Mouse (Mus musculus): ENCODE data around the gene Pus7.

The Pus7 gene

GRCm38 (mm10) chr5:23782931-23783877, at the start of gene Pus7:
TSS of gene Pus7 (minus strand) at chr5:23783711.
- peak; percentile 81 for DNase-seq (ENCODE audit: low spot score)

- DNase-seq (ENCODE audit: low spot score) = no peak
Measured at GRCm38 (mm10) chr5:23830897-23831752, 47.6 kb upstream of the Pus7 start.

GRCm38 (mm10) chr5:23826321-23827004, 43.0 kb upstream of the Pus7 start:
- DNase-seq (ENCODE audit: low spot score) = peak; percentile 76

- DNase-seq (ENCODE audit: low spot score) = no peak
Measured at GRCm38 (mm10) chr5:23824171-23824733, 40.7 kb upstream of the Pus7 start.

- DNase-seq (ENCODE audit: low spot score) = no peak
Measured at GRCm38 (mm10) chr5:23822306-23822705, 38.8 kb upstream of the Pus7 start.

GRCm38 (mm10) chr5:23816681-23817080, 33.2 kb upstream of the Pus7 start:
- DNase-seq (ENCODE audit: low spot score) = no peak

- DNase-seq (ENCODE audit: low spot score) = no peak
Measured at GRCm38 (mm10) chr5:23814841-23815240, 31.3 kb upstream of the Pus7 start.

- no peak for DNase-seq (ENCODE audit: low spot score)
Measured at GRCm38 (mm10) chr5:23792726-23793125, 9.2 kb upstream of the Pus7 start.

GRCm38 (mm10) chr5:23789078-23789612, 5.6 kb upstream of the Pus7 start:
- DNase-seq (ENCODE audit: low spot score) = no peak

GRCm38 (mm10) chr5:23788390-23788830, 4.9 kb upstream of the Pus7 start:
- DNase-seq (ENCODE audit: low spot score) = no peak

GRCm38 (mm10) chr5:23787536-23788389, 4.3 kb upstream of the Pus7 start, which contains the start of gene Rint1:
TSS of gene Rint1 (plus strand) at chr5:23787711.
- peak; percentile 99 for DNase-seq (ENCODE audit: low spot score)

GRCm38 (mm10) chr5:23782051-23782810, 1.3 kb downstream of the Pus7 start:
- no peak for DNase-seq (ENCODE audit: low spot score)

GRCm38 (mm10) chr5:23781172-23781571, 2.3 kb downstream of the Pus7 start:
- DNase-seq (ENCODE audit: low spot score) = no peak

- DNase-seq (ENCODE audit: low spot score) = no peak
Measured at GRCm38 (mm10) chr5:23780516-23780915, 3.0 kb downstream of the Pus7 start.

GRCm38 (mm10) chr5:23774186-23774585, 9.3 kb downstream of the Pus7 start:
- DNase-seq (ENCODE audit: low spot score) = no peak

- DNase-seq (ENCODE audit: low spot score) = no peak
Measured at GRCm38 (mm10) chr5:23771105-23771504, 12.4 kb downstream of the Pus7 start.

GRCm38 (mm10) chr5:23764557-23764956, 19.0 kb downstream of the Pus7 start:
- DNase-seq (ENCODE audit: low spot score) = no peak

- DNase-seq (ENCODE audit: low spot score) = no peak
Measured at GRCm38 (mm10) chr5:23762531-23762930, 21.0 kb downstream of the Pus7 start.

- no peak for DNase-seq (ENCODE audit: low spot score)
Measured at GRCm38 (mm10) chr5:23758633-23759032, 24.9 kb downstream of the Pus7 start.

- DNase-seq (ENCODE audit: low spot score) = no peak
Measured at GRCm38 (mm10) chr5:23756368-23756767, 27.1 kb downstream of the Pus7 start.
